Mouse (Mus musculus) kidney, adult 9 months (tissue): ENCODE data around the gene Pde8a.
"Not testable (repeated sequence)": the region's sequence is repeated elsewhere in the genome, so short reads cannot be mapped to it uniquely, and the experiment has no call there.

ENCODE experiments used
- DNase-seq: peaks from one replicate; pipeline ENCODE4 v3.0.0; 2022

Gene Pde8a

DNA sequence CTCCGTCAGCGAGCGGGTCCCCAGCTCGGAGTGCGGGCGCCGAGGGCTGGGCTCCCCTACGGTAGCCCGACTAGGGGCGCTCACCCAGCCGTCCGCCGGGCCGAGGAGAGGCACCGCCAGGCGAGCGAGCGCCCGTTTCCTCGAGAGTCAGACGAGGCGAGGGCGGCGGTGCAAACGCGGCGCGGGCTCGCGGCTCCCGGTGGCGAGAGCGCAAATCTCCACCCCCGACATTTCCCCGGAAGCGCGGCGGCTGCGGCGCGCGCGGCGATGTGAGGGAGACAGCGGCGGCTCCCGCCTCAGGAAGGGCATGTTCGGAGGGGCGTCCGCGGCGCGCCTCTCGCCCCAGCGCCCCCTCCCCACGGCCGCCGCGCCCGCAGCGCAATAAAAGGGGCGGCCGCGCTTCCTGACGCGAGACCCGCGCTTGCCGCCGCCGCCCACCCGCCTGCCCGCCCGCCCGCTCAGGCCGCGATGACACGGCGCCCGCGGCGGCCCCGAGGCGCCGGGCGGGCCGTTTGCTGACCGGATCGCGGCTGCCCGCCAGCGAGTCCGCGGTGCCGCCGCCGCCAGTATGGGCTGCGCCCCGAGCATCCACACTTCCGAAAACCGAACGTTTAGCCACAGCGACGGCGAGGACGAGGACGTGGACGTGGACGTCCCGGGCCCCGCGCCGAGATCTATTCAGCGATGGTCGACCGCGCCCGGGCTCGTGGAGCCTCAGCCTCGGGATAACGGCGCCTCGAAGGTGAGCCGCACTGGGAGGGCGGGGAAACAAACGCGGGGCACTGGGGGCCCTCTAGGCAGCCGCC, at the start of gene Pde8a:
TSS of gene Pde8a (plus strand) at position 250 of the 806 bp plus-strand sequence.
- DNase-seq, result no peak

DNA sequence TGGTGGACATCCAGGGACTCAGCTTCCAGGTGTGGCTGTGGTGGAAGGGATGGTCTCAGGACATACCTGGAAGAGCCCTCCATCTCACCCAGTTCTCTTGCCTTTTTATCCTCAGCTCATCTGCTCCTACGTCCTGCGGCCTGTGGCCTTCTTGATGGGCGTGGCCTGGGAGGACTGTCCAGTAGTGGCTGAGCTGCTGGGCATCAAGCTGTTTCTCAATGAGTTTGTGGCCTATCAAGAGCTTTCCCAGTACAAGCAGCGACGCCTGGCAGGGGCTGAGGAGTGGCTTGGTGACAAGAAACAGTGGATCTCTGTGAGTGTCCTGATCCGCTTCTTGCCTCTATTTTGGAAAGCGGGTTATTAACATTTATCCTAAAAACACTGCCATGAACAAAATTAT, 49.0 kb upstream of the Pde8a start:
- DNase-seq, result no peak

DNA sequence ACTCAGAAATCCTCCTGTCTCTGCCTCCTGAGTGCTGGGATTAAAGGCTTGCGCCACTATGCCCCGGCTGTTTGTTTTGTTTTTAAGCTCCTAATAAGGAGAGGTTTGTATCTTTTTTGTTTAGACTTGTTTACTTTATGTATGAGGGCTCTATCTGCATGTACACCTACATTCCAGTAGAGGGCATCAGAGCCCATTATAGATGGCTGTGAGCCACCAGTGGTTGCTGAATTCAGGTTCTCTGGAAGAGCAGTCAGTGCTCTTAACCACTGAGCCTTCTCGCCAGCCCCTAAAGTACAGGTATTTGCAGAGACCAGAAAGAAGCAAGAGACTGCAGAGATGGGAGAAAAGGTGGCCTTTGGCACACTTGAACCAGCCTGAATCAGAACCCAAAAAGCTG, 46.3 kb upstream of the Pde8a start:
- DNase-seq, result peak; percentile 68

DNA sequence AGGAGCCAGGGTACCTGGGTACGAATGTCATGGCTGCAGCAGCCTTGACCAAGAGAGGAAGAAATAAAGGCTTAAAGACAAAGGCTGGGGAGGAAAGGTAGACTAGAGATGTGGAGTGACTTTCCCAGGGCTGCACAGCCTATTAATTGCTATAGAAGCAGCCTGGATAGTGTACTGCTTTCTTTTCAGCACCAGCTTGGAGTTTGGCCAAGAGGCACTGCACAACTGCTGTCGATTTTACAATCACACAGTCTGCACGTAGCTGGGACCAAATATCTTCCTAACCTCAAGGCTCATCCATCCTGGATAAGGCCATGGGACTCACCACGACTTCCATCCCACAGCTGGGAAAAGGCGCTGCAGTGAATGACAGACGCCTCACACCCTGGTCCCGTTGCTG, 44.0 kb upstream of the Pde8a start:
- no peak for DNase-seq

DNA sequence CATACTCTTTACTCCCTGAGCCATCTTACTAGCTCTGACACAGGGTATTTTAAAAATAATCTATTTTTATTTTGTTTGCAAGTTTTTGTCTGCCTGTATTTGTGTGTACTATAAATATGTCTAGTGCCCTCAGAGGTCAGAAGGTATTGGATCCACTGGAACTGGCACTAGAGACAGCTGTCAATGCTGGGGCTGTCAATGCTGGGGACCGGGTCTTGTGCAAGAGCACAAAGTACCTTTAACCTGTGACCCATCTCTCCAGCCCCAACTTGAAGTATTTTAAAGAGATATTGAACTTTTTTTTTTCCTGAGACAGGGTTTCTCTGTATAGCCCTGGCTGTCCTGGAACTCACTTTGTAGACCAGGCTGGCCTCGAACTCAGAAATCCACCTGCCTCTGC, 39.5 kb upstream of the Pde8a start:
- DNase-seq, result no peak

DNA sequence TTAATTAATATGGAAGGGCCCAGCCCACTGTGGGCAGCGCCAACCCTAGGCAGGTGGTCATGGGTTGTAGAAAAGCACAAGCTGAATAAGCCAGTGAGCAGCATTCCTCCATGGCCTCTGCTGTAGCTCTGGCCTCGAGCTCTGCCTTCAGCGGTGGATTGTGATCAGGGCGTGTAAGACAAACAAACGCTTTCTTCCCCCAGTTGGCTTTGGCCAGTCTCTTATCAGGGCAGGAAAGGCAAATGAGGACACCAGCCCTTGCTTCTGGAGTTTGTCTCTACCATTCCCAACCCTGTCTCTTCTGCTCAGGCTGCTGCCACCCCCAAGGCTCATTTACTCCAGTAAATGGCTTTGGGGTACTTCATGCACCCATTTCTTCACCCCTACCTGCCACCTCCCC, 38.7 kb upstream of the Pde8a start:
- no peak for DNase-seq

DNA sequence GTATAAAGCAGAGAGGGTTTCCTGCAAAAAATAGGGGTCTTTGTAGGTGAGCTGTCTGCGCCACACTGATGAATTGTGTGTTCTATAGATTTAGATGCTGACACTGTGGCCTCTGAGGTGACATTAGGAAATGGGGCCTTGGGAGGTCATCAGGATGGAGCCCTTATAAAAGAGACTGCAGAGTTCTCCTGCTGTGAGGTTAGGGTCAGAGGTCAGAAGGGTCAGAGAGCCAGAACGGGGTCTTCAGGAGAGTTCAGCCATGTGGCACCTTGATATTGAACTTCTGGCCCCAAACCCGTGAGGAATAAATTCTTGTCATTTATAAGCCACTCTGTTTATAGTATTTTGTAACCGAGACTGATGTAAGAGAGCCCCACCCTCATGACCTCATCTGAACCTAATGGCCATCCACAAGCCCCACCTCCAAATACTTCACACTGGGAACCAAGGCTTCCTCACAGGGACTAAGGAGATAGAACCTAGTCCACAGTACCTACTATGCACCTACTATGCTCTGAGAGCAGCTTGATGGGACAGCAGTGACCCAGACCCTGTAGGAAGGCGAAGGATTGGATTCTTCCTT, 37.1 kb upstream of the Pde8a start:
- DNase-seq, result no peak

DNA sequence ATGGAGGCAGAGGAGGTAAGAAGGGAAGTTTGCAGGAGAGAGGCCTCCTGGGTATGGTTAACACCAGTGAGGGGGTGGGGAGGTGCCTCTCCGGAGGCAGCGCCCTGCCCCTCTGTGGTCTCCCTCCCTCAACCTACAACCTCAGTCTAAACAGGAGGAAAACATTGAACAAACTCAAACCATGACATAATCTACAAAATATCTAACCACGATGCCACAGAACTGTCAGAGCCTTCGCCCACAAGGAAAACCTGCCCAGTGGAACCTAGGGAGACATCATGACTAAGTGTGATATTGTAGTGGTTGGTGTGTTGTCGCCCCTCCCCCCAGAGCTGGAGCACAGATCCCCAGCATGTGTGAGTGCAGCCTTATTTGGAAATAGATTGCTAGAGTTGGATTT, 33.9 kb upstream of the Pde8a start:
- DNase-seq, result no peak

DNA sequence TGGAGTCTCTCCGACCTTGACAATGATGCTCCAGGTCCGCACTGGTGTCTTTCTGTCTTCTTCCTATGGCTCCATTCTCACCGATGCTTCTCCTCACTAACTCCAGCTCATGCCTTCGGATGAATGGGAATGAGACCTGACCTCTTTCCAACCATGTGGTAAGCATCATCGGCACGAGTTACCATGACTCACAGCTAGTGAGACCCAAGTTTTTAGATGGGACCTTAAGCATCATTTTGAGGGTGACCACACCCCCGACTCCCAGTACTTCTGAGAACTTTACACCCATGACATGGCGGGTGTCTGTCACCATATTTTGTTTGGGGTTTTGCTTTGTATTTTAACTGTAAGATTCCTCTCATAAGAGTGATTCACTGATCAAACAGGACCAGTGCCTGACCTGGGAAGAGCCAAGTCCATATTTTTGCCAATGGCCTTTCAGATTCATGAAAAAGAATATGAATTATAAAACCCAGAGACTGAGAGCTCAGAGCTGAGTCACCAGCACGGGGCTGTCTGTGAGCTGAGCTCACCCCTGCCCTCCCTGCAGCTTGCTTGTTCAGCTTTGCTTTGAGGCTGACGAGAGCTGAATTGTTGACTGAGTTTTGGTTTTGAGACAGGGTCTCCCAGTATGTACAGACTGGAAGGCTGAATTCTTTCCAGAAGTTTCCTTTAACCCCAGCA, 30.8 kb upstream of the Pde8a start:
- no peak for DNase-seq

DNA sequence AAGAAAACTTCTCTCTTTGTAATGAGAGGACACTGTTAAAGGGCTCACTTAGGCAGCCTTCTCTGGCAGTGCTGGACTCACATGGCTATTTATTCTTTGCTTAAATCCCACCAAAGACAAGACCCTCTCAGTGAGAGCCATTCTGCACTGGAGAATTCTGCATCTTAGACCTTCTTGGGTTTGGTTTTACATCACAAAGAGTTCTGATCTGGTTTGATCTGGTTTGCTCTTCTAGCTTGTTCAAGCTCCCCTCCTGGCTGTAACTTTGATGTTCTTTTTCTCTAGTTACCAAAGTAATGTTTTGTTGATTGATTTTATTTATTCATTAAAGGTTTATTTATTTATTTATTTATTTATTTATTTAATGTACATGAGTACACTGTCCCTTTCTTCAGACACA, 30.2 kb upstream of the Pde8a start:
- DNase-seq, result no peak

DNA sequence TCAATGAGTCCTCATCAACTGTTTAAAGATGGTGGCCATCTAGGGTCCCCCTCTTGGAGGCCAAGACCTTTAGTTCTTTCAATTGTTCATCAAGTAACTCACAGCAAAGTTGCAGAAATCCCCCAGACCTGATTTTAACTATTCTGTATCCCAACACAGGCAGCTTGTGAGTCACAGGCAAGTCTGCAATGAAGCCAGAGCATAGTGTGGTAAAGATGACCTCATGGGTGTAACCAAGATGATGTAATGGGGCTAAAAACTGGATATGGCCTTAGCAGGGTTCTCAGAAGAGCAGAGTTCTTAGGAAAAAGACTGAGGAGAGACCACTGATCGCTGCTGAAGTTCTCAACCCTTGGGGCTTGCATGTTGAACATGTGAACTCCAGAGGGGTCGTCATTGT, 29.3 kb upstream of the Pde8a start:
- no peak for DNase-seq

DNA sequence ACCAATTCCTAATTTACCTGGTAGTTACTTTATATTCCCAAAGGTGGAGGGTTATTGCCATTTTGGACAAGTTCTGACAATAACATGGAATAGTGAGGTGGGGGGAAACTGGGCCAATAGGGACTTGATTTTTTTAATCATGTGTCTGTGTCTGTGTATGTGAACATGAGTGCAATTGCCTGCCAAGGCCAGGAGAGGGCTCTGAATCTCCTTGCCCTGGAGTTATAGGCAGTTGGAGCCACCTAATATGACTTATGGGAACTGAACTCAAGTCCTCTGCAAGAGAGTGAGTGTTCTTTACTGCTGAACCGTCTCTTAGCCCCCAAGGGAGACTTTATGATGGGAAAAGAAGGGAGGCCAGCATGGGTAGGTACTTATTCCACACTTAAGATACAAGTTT, 28.7 kb upstream of the Pde8a start:
- no peak for DNase-seq

DNA sequence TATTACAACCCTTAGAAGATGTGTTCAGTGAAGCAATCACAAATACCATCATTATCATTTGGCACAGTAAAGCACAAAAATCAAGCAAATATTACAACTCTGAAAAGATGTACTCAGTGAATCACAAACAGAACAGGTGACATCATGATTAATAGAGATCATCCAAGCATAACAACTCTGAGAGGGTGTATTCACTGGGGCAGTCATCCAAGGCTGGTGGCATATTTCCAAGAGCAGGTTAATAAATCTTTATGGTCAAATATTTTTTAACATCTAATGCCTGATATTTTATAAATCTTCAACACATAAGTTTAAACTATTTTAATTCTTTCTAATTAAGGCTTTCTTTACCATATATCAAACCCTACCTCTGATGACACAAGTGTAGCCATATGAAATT, 27.4 kb upstream of the Pde8a start:
- DNase-seq, result peak; percentile 90

DNA sequence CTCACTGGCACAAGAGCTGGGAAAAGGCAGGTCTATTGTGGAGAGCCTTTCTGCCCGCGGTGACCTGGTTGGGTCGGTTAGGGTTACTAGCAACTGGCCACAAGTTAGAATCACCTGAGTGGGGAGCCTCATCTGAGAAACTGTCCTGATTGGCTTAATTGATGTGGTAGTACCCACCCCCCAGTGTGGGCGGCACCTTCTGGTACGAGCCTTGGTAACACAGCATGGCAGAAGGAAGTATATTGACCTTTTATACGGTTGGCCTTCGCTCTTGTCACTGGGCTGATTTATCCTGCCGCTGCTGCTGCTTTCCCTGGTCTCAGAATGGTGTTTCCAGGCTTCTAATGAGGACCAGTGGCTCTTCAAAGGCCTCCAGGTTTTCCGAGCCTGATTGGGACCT, 24.2 kb upstream of the Pde8a start:
- DNase-seq, result no peak

DNA sequence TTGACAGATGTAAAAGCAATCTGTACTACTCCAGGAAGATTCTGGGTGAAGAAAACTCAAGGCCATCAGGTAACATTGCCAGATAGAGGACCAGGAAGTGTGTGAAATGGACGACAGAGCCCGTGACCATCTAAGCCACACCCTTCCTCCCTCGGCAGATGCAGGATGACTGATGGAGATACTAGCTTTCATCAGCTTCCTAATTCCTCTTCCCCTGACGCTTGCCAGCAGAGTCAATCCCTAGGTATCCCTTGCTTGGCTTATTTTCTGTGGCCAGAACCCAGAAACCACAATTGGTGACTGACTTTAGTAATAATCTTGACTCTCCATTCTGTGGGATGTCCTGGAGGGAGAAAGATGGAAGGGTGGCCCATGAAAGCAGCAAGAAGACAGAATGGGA, 17.9 kb upstream of the Pde8a start:
- no peak for DNase-seq

DNA sequence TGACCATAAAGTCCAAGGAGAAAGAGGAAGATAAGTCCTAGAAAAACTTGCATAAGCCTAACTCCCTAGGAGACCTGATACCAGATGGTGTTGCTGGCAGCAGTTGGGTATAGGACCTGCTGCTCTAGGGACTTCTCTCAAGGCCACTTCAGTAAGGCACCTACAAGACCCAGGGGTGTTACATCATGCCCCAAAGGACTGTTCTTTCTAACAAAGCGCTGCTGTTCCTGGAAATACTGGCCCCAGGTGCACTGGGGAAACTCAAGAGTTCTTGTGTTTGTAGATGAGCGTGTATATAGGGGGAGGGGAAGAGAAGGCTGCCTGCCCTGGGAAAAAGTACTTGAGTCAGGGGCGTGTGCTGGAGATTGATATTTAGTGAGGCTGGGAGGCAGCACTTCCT, 16.6 kb upstream of the Pde8a start:
- DNase-seq, result no peak

DNA sequence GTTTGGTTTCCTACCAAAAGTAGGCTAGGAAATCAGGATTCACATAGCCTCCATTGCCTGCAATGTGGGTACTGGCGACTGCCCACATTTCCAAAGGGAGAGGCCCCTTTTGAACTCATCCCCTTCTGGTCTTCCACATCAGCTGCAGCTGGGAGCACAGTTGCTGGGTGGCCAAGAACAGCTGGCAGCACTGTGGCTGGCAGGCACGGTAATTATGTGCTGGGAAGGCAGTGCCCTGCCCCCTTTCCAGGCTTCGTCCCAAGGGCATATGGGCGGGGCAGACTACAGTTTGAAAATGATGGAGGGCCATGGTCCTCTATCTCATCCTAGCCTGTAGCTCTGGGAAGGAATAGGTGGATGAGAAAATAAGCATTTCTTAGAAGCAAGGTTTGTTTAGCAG, 14.9 kb upstream of the Pde8a start:
- no peak for DNase-seq

DNA sequence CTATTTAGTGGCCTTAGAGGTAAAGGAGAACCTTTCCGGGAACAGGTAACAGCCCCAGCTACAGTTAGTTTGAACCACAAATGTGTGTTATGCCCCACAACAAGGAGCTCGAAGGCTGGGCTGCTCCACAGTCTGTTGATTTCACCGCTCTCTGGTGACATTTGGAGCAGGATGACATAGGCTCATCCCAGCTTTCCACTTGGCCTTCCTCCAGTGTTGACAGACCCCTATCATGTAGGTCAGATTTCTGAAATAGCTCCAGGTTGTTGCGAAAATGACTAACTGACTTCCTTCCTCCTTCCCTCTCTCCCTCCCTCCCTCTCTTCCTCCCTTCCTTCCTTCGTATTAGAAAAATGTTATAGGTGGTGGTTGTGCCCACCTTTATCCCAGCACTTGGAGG, 14.3 kb upstream of the Pde8a start:
- no peak for DNase-seq

DNA sequence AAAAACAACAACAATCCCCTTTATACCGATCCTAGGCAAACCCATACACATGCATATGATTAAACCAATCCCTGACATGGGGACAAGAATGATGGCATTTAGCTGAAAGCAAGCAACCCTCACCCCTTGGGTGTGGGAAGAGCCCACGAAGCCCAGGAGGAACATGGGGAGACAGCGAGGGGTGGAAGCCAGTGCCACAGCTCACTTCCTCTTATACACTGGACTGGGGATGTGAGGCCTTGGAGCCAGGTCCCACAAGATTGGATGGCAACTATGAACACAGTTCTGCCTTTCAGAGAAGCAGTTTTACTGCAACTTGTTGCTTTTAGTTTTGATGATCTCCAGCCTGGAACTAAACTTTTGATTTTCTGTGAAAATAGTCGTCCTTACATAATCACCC, 13.6 kb upstream of the Pde8a start:
- DNase-seq, result no peak

DNA sequence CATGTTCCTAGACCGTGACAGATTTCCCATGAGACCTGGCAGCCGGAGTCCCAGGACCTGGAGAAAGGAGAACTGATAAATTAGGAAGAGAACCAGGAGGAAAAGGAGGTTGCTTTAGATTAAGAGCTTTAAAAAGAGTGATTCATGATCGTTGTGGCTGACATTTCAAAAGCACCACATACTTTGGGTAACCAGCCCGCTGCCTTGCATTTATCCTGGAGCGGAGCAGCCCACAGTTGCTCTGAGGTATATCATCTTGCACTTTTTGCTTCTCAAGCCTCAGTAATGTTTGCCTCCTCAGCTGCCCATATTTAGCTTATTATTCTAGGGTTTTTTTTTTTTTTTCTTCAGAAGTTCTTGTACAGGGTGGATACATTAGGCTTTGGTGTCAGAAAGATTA, 11.0 kb upstream of the Pde8a start:
- DNase-seq, result no peak

DNA sequence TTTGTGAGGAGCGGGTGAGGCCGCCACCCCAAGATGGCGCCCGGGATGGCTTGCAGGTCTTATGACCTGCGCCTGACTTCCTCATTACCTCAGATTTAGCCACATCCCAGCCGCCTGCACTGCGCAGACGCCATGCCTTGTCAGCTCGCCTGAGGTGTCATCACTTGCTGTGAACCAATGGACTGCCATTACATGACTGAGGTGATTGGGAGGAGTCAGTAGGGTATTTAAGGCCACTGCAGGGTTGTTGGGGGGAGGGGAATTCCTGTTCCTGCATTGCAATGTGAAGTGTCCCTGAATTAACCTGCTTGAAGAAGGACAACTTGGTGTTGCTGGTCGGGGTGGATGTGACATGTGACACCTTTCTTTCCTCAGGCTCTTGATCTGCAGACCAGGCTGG, 9.8 kb upstream of the Pde8a start:
- DNase-seq, result not testable (repeated sequence)

DNA sequence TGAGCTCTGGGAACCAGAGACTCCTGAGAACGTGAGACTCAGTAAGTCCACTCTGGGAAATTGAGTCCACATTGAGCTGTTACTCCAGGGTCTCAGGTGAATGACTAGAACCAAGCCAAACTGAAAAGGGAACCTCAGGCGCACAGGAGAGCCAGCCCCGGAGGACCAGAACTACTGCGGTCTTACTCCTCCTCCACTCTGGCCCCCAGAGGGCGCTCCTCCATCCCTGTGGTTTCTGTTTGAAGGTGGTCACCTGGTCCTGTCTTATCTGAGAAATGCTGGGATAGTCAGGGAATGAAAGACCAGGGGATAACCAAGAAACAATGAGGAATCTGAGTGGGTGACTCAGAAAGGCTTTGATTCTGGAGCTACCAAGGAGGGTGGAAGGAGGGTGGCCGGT, 4.5 kb upstream of the Pde8a start:
- DNase-seq, result peak; percentile 87

DNA sequence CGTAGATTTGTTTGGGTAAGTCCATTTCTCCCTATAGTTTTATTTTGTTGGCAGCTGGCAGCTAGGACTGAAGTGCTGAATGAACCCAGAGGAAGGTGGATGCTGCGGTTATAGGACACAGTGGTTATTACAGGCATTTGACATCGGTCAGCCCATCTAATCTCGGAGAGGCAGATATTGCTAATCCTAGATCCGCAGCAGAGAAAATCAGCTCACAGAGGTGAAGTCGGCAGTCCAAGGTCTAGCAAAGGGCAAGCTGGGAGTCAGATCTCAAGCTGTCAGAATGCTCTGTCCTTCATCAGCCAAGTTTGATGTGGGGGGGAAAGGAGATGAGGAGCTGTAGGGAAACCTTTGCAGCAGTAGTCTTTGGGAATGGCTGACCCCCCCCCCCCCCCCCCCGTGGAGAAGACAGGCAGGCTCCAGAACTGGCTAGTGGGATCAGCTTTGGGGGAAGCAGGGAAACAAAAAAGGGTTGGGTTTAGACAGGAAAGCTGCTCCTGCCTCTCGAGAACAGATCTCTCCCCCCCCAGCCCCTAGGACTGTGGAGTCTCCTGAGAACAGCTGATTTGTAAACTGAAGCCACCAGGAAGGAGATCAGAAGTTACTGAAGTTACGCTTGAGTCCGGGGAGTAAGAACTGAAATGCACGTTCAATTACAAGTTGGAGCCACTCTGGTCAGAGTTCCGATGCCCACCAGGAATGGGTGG, 3.3 kb upstream of the Pde8a start:
- DNase-seq, result no peak

DNA sequence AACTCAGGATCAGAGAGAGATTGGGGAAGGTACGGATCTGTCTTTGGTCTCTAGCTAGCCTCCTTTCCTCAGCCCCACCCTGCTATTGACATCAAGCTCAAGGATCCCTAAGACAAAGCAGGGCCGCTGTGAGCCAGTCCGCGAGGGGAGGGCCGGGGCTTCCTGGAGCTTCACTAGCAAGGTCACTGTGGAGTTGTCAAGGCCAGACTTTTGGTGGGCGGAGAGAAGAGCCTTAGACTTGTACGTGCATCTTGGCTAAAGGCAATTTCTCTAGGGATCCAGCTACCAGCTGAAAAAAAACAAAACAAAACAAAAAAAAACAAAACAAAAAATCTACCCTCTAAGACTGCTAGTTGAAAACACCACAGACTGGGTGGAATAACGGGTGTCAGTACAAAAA, 1.6 kb upstream of the Pde8a start:
- DNase-seq, result peak; percentile 56
